Mouse (Mus musculus) bone marrow macrophage, adult 2 months (primary cell): ENCODE results near the gene Pde3a.

Source experiments
- CTCF ChIP-seq: IDR thresholded peaks from 2 replicates; pipeline ENCODE4 v1.5.1; 2012; ENCODE audit warnings: low read depth, mild to moderate bottlenecking, low read length, moderate library complexity
- POLR2A ChIP-seq: IDR thresholded peaks from 2 replicates; pipeline ENCODE4 v1.6.1; 2012; ENCODE audit warnings: mild to moderate bottlenecking, low read depth, low read length, borderline replicate concordance

DNA sequence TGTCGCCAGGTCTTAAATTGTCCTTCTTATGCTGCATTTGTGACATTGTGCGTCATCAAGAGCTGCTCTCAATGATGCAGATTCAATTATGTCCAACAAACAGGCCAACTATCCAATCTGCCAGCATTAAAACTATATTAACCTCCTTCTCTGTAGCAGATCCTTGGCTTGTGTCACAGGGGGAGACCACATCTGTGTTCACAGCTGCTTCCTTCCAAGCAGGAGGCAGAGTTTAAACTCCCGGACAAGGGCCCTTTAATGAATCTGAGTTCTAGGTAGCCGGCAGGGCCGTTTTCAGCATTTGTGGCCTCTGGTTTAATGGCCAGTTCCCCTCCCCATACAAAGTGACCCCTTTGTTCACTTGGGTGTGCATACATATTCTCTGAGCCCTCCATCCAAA, 118.0 kb downstream of the Pde3a start:
- TF ChIP-seq POLR2A (no peak), CTCF (no peak)
